Mouse (Mus musculus) bone marrow macrophage, adult 2 months (primary cell): ENCODE results near the gene Ppil6.

Experiments
- CTCF ChIP-seq: IDR thresholded peaks from 2 replicates; pipeline ENCODE4 v1.5.1; 2012; ENCODE audit warnings: low read depth, mild to moderate bottlenecking, low read length, moderate library complexity
- POLR2A ChIP-seq: IDR thresholded peaks from 2 replicates; pipeline ENCODE4 v1.6.1; 2012; ENCODE audit warnings: mild to moderate bottlenecking, low read depth, low read length, borderline replicate concordance

DNA sequence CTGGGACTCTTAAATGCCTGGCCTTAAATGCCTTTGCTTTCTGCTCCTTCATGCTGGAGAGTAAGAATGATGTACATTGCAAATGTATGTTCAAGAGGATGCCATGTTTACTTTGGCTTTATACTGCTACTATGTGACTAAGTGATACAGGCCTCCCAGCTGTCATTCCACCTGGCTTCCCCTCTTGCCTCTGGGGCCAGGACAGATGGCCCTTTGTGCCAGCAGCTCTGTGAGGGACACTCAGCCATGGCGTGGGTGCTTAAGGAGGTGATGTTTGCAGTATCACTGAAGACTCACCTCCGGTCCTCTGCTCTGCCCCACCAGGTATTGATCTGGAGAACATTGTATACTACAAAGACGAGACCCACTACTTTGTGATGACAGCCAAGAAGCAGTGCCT is 10.3 kb upstream of the Ppil6 start:
- TF ChIP-seq POLR2A: no peak
- no peak for TF ChIP-seq CTCF
